Mouse (Mus musculus) thymus, adult 18-20 months (tissue): Measurements from ENCODE around the gene Hmcn2.

Source experiments
- DNase-seq, 2 experiments: peaks; one replicate each; pipeline ENCODE4 v3.0.0; 2022; ENCODE audit warnings: mixed read lengths in 2 of 2

Gene Hmcn2

DNA sequence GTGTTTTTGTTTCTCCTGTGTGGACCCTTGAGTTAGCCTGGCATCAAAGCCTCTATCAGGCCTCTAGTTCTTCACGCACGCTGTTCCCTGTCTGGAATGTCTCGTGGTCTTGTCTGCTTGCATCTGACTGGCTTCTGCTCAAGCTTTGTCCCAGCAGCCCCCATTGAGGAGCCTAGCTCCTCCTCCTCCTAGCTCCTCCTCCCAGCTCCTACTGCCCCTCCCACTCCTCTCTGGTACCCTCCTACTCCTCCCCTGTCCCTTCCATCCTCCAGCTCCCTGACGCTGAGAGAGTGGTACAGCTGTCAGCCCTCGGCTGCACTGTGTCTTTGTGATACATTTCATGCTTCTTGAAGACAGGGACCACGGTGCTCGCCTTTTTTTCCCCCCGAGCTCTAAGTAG lies 104.4 kb downstream of the Hmcn2 start:
- no peak for DNase-seq

DNA sequence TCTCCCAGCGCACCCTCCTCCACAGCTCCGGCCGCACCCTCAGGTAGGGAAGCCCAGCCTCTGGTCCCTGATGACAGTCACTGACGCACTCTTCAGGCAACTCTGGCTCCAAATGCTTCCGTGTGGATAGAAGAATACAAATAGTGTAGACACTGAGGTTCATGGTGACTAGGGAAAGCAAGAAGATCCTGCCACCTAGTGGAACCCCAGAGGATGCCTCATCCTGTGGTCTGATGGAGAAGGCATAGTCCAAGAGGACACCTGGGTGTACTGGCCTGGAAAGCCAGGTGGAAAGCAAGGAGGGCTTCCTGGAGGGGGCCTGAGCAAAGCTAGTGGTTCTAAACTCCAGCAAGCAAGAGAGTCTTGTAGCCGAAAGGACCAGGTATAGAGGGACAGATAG lies 106.7 kb downstream of the Hmcn2 start:
- DNase-seq = no peak

GRCm38 (mm10) chr2:31422576-31422975 lies 108.4 kb downstream of the Hmcn2 start:
- no peak for DNase-seq

GRCm38 (mm10) chr2:31431477-31431876 lies 117.3 kb downstream of the Hmcn2 start:
- no peak for DNase-seq

DNA sequence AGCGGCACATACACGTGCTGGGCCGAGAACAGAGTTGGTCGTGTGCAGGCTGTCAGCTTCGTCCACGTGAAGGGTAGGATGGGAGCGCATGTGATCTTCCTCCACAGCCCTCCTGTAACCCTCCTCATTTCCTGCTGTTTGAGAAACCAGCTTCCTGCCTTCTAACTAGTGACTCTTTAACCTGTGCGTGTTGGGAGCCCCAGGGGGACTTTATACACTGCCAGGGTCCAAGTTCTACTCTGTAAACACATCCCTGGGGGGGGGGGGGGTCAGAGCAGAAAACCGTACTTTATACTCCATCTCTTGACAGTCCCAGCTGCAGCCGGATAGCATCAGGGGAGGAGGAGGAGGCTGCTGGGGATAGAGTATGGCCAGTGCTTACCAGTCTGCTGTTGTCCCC lies 120.5 kb downstream of the Hmcn2 start:
- no peak for DNase-seq

- no peak for DNase-seq
Measured at GRCm38 (mm10) chr2:31435567-31435966, 121.4 kb downstream of the Hmcn2 start.

GRCm38 (mm10) chr2:31437480-31438245 lies 123.4 kb downstream of the Hmcn2 start:
- DNase-seq = no peak

DNA sequence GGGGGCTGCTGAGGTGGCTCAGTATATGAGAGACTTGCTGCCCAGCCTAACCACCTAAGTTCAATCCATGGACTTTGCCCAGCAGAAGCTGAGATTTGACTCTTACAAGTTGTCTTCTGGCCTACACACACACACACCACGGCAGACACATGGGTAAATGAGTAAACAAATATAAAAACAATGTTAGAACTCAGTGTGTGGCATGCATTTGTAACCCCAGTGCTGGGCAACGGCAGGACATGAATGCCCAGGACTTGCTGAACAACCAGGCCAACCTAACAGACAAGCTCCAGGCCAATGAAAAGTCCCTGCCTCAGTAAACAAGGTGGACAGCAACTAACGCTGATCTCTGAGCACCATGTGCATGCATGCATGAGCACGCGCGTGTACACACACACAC lies 125.4 kb downstream of the Hmcn2 start:
- no peak for DNase-seq

DNA sequence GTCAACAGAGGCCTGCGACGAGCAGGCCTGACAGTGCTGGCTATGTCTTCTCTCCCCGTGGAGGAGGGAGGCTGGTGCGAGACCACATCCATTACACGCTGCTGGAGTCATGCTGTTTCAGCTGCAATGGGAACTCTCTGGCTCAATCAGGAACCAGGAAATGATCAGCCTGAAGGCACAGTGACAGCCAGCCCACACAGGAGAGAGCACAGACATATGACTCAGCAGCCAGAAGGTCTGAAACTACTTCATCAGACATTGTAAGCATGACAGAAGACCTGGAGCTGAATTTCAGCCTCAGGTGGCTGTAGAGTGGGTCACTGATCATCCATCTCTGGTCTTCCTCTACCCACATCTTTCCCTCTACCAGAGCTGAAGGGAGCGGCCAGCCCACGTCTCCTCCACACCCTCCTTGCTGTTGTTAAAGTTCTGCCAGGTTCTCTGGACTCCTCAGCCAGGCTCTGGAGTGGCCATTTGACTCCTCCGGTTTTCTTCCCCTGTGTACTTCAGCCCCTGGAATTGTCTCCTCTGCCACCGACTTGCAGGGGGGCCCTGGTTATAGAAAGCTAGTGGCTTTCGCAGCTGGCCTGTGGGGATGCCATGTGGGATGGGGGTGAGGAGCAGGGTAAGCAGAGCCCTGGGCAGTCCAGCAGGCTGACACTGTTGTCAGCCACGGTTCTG lies 128.4 kb downstream of the Hmcn2 start:
- no peak for DNase-seq

DNA sequence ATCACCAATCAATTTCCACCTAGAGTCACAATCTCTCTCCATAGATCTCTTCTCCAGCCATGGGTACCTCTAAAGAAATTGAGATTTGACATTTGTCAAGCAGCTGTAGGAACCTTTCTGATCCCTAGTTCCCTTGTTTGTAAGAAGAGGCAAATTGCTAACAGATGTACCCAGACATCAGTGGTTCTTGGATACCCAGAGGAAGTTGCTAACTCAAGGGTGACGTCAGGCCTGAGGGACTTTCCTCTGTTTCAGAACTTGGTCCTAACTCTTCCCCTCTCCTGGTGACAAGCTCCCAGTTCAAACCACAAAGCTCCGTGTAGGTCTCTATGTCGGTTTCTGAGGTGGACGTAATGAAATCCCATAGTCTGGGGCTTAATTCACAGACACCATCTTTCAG lies 131.8 kb downstream of the Hmcn2 start:
- DNase-seq = no peak

GRCm38 (mm10) chr2:31446456-31446855 lies 132.2 kb downstream of the Hmcn2 start:
- DNase-seq = no peak

DNA sequence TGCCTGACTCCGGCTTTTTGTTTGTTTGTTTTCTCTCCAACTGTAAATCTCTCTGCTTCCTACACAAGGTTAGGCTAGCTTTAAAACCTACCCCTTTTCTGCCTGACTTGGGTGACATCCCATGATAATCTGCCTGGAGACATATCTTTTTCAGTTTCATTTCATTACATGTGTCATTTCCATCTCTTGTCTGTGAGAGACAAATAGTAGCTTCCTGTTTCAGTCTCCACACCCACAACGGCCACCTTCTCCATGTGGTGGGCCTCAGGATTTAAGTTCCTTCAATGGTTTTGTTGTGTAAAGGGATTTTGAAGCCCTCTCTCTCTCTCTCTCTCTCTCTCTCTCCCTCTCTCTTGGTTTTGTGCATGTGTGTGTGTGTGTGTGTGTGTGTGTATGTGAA lies 133.3 kb downstream of the Hmcn2 start:
- no peak for DNase-seq

DNA sequence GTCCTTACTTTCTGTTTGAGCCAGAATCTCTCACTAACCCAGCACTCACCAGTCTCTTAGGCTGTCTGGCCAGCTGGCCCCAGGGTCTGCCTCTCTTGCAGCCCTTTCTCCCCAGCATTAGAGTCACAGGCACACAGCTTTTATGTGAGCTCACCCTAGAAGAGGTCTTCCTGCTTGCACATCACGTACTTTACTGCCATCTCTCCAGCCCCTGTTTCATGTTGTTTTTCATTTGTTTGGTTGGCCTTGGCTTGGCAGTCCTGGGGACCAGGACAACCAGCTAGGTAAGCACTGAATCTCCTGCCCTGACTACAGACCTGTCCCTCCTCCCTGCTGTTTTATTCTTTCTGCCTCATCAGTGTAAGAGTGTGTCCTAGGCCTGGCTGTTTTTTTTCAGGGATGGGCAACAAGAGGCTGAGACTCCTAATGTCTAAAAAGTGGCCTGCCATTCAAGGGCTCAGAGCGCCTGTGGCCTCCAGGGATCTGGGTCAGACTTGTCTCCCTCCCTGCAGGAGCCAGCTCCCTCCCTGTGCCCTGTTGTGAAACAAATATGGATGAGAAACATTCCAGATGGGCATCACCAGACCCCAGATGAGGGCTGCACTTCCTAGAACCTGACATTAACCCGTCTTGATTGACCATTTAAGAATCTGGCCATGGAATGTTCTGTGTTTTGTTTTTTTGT lies 134.7 kb downstream of the Hmcn2 start:
- no peak for DNase-seq

GRCm38 (mm10) chr2:31449441-31449815 lies 135.2 kb downstream of the Hmcn2 start:
- DNase-seq = no peak

DNA sequence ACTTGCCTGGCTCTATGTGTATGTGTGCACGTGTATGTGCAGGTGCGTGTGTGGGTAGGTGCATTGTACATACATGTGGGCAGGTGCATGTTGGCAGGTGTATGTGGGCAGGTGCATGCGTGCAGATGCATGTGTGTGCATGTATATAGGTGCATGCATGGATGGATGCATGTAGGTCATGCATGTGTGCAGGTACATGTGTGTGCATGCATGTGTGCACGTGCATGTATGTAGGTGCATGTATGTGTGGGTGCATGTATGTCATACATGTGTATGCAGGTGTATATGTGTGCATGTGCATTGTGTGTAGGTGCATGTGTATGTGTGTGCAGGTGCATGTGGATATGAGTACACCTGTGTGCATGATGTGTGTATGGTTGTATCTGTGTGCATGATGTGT lies 135.7 kb downstream of the Hmcn2 start:
- DNase-seq = no peak

- no peak for DNase-seq
Measured at GRCm38 (mm10) chr2:31450661-31451060, 136.4 kb downstream of the Hmcn2 start.

GRCm38 (mm10) chr2:31451530-31451929 lies 137.3 kb downstream of the Hmcn2 start:
- DNase-seq = no peak

DNA sequence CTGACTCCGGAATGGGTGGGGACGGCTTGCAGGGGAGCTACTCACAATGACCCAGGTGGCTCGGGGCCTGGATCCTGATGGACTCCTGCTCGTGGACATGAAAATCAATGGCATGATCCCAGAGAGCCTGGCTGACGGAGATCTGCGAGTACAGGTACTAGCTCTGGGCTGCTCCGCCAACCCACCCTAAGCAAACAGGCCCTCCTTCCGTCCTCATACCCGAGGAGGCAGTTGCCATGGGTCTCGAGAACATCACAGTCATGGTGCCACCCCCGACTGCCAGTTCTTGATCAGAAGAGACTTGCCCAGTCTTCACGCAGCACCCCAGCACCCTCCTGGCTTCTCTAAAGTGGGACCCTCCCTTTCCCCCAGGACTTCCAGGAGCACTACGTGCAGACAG lies 138.8 kb downstream of the Hmcn2 start:
- no peak for DNase-seq

DNA sequence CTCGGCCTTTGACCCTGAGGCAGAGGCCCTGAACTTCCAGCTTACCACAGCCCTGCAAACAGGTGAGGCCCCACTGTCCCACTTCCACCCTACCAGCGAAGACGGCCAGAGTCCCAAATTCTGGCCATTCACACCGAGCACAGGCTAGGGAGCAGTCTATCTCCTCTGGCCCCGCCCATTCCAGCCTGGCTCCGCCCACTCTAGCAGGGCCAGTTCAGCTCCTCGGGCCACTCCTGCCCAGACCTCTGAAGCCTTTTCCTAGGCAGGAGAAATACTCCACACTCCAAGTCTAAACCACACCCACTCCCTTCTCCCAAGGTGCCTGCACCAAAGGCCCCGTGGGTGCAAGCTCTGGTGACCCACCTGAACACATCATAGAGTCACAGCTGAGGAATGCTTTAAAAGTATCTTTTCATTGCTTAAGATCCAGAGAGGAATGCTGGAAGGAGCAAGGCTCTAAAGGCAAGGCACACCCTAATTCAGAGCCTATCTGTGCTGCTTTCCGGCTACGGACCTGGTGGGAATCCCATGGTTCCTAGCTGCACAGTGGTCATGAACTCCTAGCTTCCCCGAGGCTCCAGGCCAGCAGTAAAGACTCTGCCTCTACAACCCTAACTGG lies 139.5 kb downstream of the Hmcn2 start:
- DNase-seq = no peak

GRCm38 (mm10) chr2:31454280-31454679 lies 140.1 kb downstream of the Hmcn2 start:
- no peak for DNase-seq

DNA sequence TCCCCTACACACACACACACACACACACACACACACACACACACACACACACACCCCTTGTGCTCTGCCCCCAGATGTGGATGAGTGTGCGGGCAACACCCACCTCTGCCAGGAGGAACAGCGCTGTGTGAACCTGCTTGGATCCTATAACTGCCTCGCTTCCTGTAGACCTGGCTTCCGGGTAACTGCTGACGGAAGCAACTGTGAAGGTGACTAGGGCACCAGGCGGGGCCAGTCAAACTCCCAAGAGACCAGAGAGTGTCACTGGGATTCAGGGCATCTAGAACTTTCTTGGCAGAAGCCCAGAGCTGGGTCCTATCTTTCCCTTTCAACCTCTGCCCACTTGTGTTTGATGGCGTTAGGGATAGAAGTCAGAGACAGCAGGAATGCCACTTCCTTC lies 141.2 kb downstream of the Hmcn2 start:
- DNase-seq = no peak

- no peak for DNase-seq
Measured at GRCm38 (mm10) chr2:31458460-31458859, 144.2 kb downstream of the Hmcn2 start.
